Mouse (Mus musculus) hindbrain, postnatal 0 days (tissue): ENCODE data around the gene Sult1a1. TPM values are rescaled to one million over a fixed set of nuclear protein-coding genes. Genes with fewer than 3 reads are reported as not detected.
A peak's percentile ranks its signal among the peaks of the same experiment; 100 is the strongest.

Experiments used
- ATAC-seq: fragments of 200-750 bp; cut with Nextera tagmentation; 2 replicates; pipeline ENCODE4 v1.8.0; 2017; ENCODE audit warnings: mild to moderate bottlenecking, moderate TSS enrichment, moderate library complexity
- DNase-seq: peaks from one replicate; pipeline ENCODE4 v3.0.0-alpha.2; 2015; ENCODE audit warnings: low spot score
- H3K27ac ChIP-seq: fragments of 300-500 bp; sonication (generic); 2 replicates; pipeline ENCODE4 v1.5.1; 2014; ENCODE audit warnings: mild to moderate bottlenecking
- H3K27me3 ChIP-seq: fragments of 300-500 bp; sonication (generic); 2 replicates; pipeline ENCODE4 v1.6.1; 2014; ENCODE audit warnings: low read length, mixed read lengths; ENCODE audit not compliant: insufficient read depth
- H3K36me3 ChIP-seq: fragments of 300-500 bp; sonication (generic); 2 replicates; pipeline ENCODE4 v1.6.1; 2014; ENCODE audit warnings: low read length, mixed read lengths; ENCODE audit not compliant: insufficient read depth
- H3K4me1 ChIP-seq: fragments of 300-500 bp; sonication (generic); 2 replicates; pipeline ENCODE4 v1.6.1; 2014; ENCODE audit warnings: antibody characterized with exemption, low read length, mixed read lengths; ENCODE audit not compliant: insufficient read depth
- H3K4me2 ChIP-seq: fragments of 300-500 bp; sonication (generic); 2 replicates; pipeline ENCODE4 v1.6.1; 2014; ENCODE audit warnings: low read depth, mild to moderate bottlenecking, low read length, moderate library complexity, mixed read lengths
- H3K4me3 ChIP-seq: fragments of 300-500 bp; sonication (generic); 2 replicates; pipeline ENCODE4 v1.5.1; 2014; ENCODE audit warnings: low read length
- H3K9ac ChIP-seq: fragments of 300-500 bp; sonication (generic); replicated peaks from 2 replicates; pipeline ENCODE4 v1.6.1; 2014; ENCODE audit warnings: mild to moderate bottlenecking, low read length, moderate library complexity, mixed read lengths
- H3K9me3 ChIP-seq: fragments of 300-500 bp; sonication (generic); 2 replicates; pipeline ENCODE4 v1.6.1; 2016; ENCODE audit warnings: low read length, mixed read lengths
- CTCF ChIP-seq: IDR thresholded peaks from 2 replicates; pipeline ENCODE4 v1.5.1; 2016; ENCODE audit warnings: antibody characterized with exemption, control low read depth, low read depth
- WGBS: fragments of 180-500 bp; shearing (Covaris S2); extraction: QIAGEN DNeasy Blood & Tissue Kit; methylation state at CpG from one replicate; pipeline ENCODE4 v1.1.7; 2014; 5-methylcytosine and 5-hydroxymethylcytosine counted together
- polyA plus RNA-seq: library from polyadenylated mRNA; unstranded; fragments of >200 nt; fragmentation: Nextera tagmentation; extraction: Ambion mirVana; gene quantifications from 2 replicates; pipeline ENCODE4 v1.2.1, GENCODE M21; 2015
- total RNA-seq: library from RNA; depleted of rRNA; stranded (reverse); fragments of >200 nt; gene quantifications from 2 replicates; pipeline ENCODE4 v1.2.3, GENCODE M21; 2014

Sult1a1 gene
- total and polyA plus RNA-seq, 2 experiments from 2014 or later, result 19.4 to 34.8 TPM

- H3K9ac ChIP-seq, result no peak overlapping the region
- DNase-seq (no peak), ATAC-seq (no peak)
- no peaks in the 10 kb centered on the region for H3K36me3 ChIP-seq
- H3K4me1 ChIP-seq, result no peaks in the 10 kb centered on the region
- WGBS, result 85% methylated on average over 5 of the region's 5 CpGs
- H3K27me3 ChIP-seq, result no peaks in the 10 kb centered on the region
- H3K4me2 ChIP-seq, result no peak overlapping the region
- no peak for TF ChIP-seq CTCF
- H3K4me3 ChIP-seq, result no peak overlapping the region
- no peaks in the 10 kb centered on the region for H3K9me3 ChIP-seq
- no peak overlapping the region for H3K27ac ChIP-seq
Observed at GRCm38 (mm10) chr7:126679683-126680082, 3.5 kb upstream of the Sult1a1 start.

DNA sequence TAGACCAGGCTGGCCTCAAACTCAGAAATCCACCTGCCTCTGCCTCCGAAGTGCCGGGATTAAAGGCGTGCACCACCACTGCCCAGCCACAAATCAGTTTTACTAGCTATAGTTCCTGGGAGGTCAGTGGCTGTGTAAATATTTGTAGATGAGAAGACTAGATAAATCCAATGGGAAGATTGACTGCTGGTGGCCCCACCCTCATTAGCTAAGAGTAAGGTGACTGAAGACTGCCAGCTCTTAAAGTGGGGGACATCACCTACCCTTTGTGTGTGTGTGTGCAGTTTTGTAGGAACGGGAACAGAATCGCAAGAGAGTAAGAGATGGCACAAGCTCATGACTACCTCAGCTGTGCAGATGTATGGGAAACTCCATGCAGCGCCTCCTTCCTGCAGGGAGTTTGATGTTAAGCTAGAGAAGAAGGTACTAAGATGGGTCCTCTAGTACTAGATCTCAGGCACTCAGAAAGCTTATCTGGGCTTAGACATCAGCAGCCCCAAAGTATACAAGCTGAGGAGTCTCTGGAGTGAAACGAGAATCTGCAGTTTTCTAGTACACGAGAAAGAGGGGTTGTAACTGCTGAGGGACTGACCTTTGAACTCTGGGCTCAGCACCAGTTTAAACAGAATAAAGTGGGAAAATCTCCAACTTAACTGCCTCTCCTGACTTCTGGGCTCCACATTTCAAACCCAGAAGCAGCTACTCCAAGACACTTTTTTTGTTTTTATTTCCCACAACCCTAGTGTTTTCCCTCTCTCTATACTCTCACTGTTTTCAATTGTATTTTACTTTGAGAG lies 2.5 kb upstream of the Sult1a1 start:
- Histone ChIP-seq H3K36me3 (no peaks in the 10 kb centered on the region), H3K4me3 (no peak overlapping the region), H3K27ac (no peak overlapping the region), H3K9me3 (no peaks in the 10 kb centered on the region), H3K27me3 (no peaks in the 10 kb centered on the region), H3K9ac (no peak overlapping the region), H3K4me2 (no peak overlapping the region), H3K4me1 (no peaks in the 10 kb centered on the region)
- 85% methylated on average over 8 of the region's 8 CpGs for WGBS
- DNase-seq (no peak), ATAC-seq (no peak)
- no peak for TF ChIP-seq CTCF

DNA sequence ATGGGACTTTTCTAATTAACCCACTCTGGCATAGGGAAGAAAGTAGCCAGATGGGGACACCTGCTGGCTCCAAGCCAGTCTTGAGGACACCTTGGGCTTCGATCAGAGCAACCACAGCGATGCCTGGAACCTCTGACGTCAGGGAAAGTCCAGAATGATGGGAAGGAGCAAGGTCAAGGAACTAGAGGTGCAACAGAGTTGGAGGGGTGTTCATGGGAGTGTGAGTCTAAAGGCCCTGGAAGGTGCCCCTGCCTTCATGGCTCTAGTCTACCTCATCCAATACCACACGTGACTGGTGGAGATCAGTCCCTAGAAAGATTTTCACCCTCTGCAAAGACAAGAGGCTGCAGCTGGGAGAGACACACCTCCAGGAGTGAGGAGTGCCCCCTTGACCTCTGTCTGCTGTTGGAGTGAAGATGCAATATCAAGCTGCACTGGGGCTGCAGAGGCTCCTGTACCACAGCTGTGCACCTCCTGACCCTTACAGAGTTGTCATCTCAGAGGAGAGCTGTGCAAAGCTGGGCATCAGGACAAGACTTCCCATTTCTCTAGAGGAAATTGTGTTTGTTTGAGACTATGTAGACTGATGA lies 494 bp upstream of the Sult1a1 start:
- Histone ChIP-seq H3K9me3 (no peaks in the 10 kb centered on the region), H3K27ac (peak overlapping the region; percentile 70; the same call in 1 of the 2 replicates), H3K4me3 (no peak overlapping the region), H3K4me2 (no peak overlapping the region), H3K36me3 (peaks cover 16% of the 10 kb centered on the region), H3K9ac (no peak overlapping the region), H3K27me3 (no peaks in the 10 kb centered on the region), H3K4me1 (no peaks in the 10 kb centered on the region)
- no peak for ATAC-seq
- no peak for DNase-seq
- no peak for TF ChIP-seq CTCF
- WGBS, result 83% methylated on average over 4 of the region's 4 CpGs

- no peak for TF ChIP-seq CTCF
- peaks cover 24% of the 10 kb centered on the region for H3K36me3 ChIP-seq
- H3K27ac ChIP-seq, result no peak overlapping the region
- WGBS, result 96% methylated on average over 8 of the region's 8 CpGs
- H3K4me2 ChIP-seq, result no peak overlapping the region; the same call in 1 of the 2 replicates
- H3K27me3 ChIP-seq, result no peaks in the 10 kb centered on the region
- H3K4me3 ChIP-seq, result no peak overlapping the region
- no peaks in the 10 kb centered on the region for H3K9me3 ChIP-seq
- ATAC-seq, result no peak
- no peaks in the 10 kb centered on the region for H3K4me1 ChIP-seq
- DNase-seq, result no peak
- H3K9ac ChIP-seq, result no peak overlapping the region
Observed at GRCm38 (mm10) chr7:126675104-126675503, 1.1 kb downstream of the Sult1a1 start.

- no peak for DNase-seq
- TF ChIP-seq CTCF, result no peak
- WGBS, result 88% methylated on average over 9 of the region's 9 CpGs
- Histone ChIP-seq H3K4me1 (no peaks in the 10 kb centered on the region), H3K27ac (no peak overlapping the region), H3K36me3 (peaks cover 24% of the 10 kb centered on the region), H3K9ac (no peak overlapping the region), H3K9me3 (no peaks in the 10 kb centered on the region), H3K27me3 (no peaks in the 10 kb centered on the region), H3K4me2 (no peak overlapping the region), H3K4me3 (no peak overlapping the region)
- no peak for ATAC-seq
Observed at GRCm38 (mm10) chr7:126672111-126672510, 4.1 kb downstream of the Sult1a1 start.

- Histone ChIP-seq H3K9me3 (no peaks in the 10 kb centered on the region), H3K9ac (no peak overlapping the region), H3K4me1 (no peaks in the 10 kb centered on the region), H3K36me3 (peaks cover 38% of the 10 kb centered on the region), H3K4me3 (no peak overlapping the region), H3K27ac (no peak overlapping the region), H3K27me3 (no peaks in the 10 kb centered on the region), H3K4me2 (no peak overlapping the region)
- no peak for TF ChIP-seq CTCF
- WGBS, result 91% methylated on average over 3 of the region's 3 CpGs
- no peak for ATAC-seq
- DNase-seq, result no peak
Observed at GRCm38 (mm10) chr7:126670152-126670551, 6.1 kb downstream of the Sult1a1 start.

DNA sequence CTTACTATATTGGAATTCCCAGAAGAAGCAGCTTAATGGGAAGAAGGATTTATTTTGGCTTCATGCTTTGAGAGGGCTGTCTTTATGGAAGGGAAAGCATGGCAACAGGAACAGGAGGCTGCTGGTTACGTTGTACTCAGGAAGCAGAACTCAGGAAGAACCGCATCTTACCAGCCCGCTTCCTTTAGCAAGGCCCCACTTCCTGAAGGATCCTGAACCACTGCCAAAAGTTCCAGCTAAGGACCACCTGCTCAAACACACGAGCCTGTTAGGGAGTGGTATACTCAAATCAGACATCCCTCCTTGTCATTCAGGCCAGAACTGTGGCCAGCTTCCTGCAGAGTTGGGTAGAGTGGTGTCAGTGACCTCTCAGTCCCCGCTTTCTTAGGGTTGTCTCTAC lies 7.8 kb downstream of the Sult1a1 start:
- Histone ChIP-seq H3K9me3 (no peaks in the 10 kb centered on the region), H3K9ac (no peak overlapping the region), H3K4me2 (no peak overlapping the region), H3K4me3 (no peak overlapping the region), H3K27me3 (no peaks in the 10 kb centered on the region), H3K36me3 (peaks cover 45% of the 10 kb centered on the region), H3K4me1 (no peaks in the 10 kb centered on the region), H3K27ac (no peak overlapping the region)
- 72% methylated on average over 5 of the region's 5 CpGs for whole genome bisulfite sequencing
- DNase-seq, result no peak
- no peak for TF ChIP-seq CTCF
- ATAC-seq, result no peak
